Mouse (Mus musculus) forebrain, embryonic 13.5 days (tissue): ENCODE measurements around the gene Sco1. TPM values are rescaled to one million over a fixed set of nuclear protein-coding genes. Genes with fewer than 3 reads are reported as not detected.
"Not testable (repeated sequence)": the region's sequence is repeated elsewhere in the genome, so short reads cannot be mapped to it uniquely, and the experiment has no call there.

Experiments used
- ATAC-seq: fragments of 200-750 bp; cut with Nextera tagmentation; 2 replicates; pipeline ENCODE4 v1.8.0; 2017
- H3K27ac ChIP-seq: fragments of 300-500 bp; sonication (generic); 2 replicates; pipeline ENCODE4 v1.5.1; 2015; ENCODE audit warnings: inconsistent platforms, mild to moderate bottlenecking, moderate library complexity
- H3K27me3 ChIP-seq: fragments of 300-500 bp; sonication (generic); 2 replicates; pipeline ENCODE4 v1.6.1; 2015; ENCODE audit warnings: mild to moderate bottlenecking, inconsistent platforms
- H3K36me3 ChIP-seq: fragments of 300-500 bp; sonication (generic); 2 replicates; pipeline ENCODE4 v1.6.1; 2015; ENCODE audit warnings: mild to moderate bottlenecking, inconsistent platforms; ENCODE audit not compliant: poor library complexity, severe bottlenecking
- H3K4me1 ChIP-seq: fragments of 300-500 bp; sonication (generic); 2 replicates; pipeline ENCODE4 v1.6.1; 2015; ENCODE audit warnings: inconsistent platforms
- H3K4me2 ChIP-seq: fragments of 300-500 bp; sonication (generic); 2 replicates; pipeline ENCODE4 v1.6.1; 2015; ENCODE audit warnings: inconsistent platforms, mild to moderate bottlenecking, moderate library complexity
- H3K4me3 ChIP-seq: fragments of 300-500 bp; sonication (generic); 2 replicates; pipeline ENCODE4 v1.5.1; 2015; ENCODE audit warnings: mild to moderate bottlenecking, inconsistent platforms
- H3K9ac ChIP-seq: fragments of 300-500 bp; sonication (generic); 2 replicates; pipeline ENCODE4 v1.6.1; 2015; ENCODE audit warnings: mild to moderate bottlenecking, inconsistent platforms
- H3K9me3 ChIP-seq: fragments of 300-500 bp; sonication (generic); replicated peaks from 2 replicates; pipeline ENCODE4 v1.6.1; 2016; ENCODE audit warnings: inconsistent platforms
- WGBS: fragments of 180-500 bp; shearing (Covaris S2); methylation state at CpG from one replicate; pipeline ENCODE4 v1.1.7; 2015; 5-methylcytosine and 5-hydroxymethylcytosine counted together
- polyA plus RNA-seq: library from polyadenylated mRNA; unstranded; fragments of >200 nt; fragmentation: Nextera tagmentation; extraction: Ambion mirVana; gene quantifications from 2 replicates; pipeline ENCODE4 v1.2.1, GENCODE M21; 2015

Sco1 gene
- polyA plus RNA-seq, 1 experiment from 2014 or later = 14.2 TPM

- Histone ChIP-seq H3K4me2 (no peak overlapping the region), H3K4me1 (peaks cover 20% of the 10 kb centered on the region; the same call in 1 of the 2 replicates), H3K27ac (no peak overlapping the region), H3K9ac (no peak overlapping the region), H3K4me3 (no peak overlapping the region), H3K9me3 (no peaks in the 10 kb centered on the region), H3K27me3 (peaks cover 12% of the 10 kb centered on the region), H3K36me3 (no peaks in the 10 kb centered on the region)
- ATAC-seq = no peak
- 91% methylated on average over 6 of the region's 6 CpGs for WGBS
Measured at GRCm38 (mm10) chr11:67078888-67079287, 26.4 kb downstream of the Sco1 start.

GRCm38 (mm10) chr11:67079740-67080139, 27.3 kb downstream of the Sco1 start:
- ATAC-seq = no peak
- Histone ChIP-seq H3K36me3 (no peaks in the 10 kb centered on the region), H3K9ac (no peak overlapping the region), H3K4me2 (no peak overlapping the region), H3K9me3 (no peaks in the 10 kb centered on the region), H3K27ac (no peak overlapping the region), H3K4me3 (no peak overlapping the region), H3K4me1 (peaks cover 20% of the 10 kb centered on the region; the same call in 1 of the 2 replicates), H3K27me3 (peaks cover 21% of the 10 kb centered on the region)
- WGBS = 54% methylated on average over 11 of the region's 11 CpGs

DNA sequence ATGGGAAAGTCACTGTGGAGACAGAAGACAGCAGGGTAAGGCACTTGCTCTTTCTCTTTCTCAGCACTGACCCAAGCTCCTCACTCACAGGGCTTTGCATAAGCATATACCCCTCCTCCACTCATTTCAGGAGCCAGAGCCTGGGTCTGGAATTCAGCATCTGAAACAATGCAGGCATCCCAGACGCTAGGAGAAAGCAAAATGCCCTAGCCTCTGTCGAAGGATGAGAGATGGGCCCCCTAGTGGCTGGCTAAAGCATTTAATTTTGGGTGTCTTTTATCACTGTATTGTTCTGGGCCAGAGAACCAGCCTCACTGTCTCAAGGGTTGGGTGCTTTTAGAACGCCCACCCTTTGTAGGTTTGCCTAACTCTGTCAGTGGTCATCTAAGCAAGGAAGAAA, 27.7 kb downstream of the Sco1 start:
- peak; percentile 73 for ATAC-seq
- H3K27ac ChIP-seq = no peak overlapping the region
- no peaks in the 10 kb centered on the region for H3K9me3 ChIP-seq
- peaks cover 25% of the 10 kb centered on the region for H3K27me3 ChIP-seq
- WGBS = 7% methylated on average over 3 of the region's 3 CpGs
- H3K4me2 ChIP-seq = no peak overlapping the region
- no peak overlapping the region for H3K4me3 ChIP-seq
- H3K36me3 ChIP-seq = no peaks in the 10 kb centered on the region
- no peak overlapping the region for H3K9ac ChIP-seq
- H3K4me1 ChIP-seq = peaks cover 16% of the 10 kb centered on the region; the same call in 1 of the 2 replicates

GRCm38 (mm10) chr11:67081125-67081649, 28.7 kb downstream of the Sco1 start:
- H3K4me1 ChIP-seq = peaks cover 16% of the 10 kb centered on the region; the same call in 1 of the 2 replicates
- ATAC-seq = peak; percentile 48; the same call in 1 of the 2 replicates
- no peak overlapping the region for H3K27ac ChIP-seq
- H3K9ac ChIP-seq = no peak overlapping the region
- 10% methylated on average over 11 of the region's 11 CpGs for WGBS
- H3K36me3 ChIP-seq = no peaks in the 10 kb centered on the region
- H3K4me2 ChIP-seq = no peak overlapping the region
- peaks cover 27% of the 10 kb centered on the region for H3K27me3 ChIP-seq
- H3K4me3 ChIP-seq = no peak overlapping the region
- no peaks in the 10 kb centered on the region for H3K9me3 ChIP-seq

GRCm38 (mm10) chr11:67082188-67082587, 29.7 kb downstream of the Sco1 start:
- Histone ChIP-seq H3K27ac (no peak overlapping the region), H3K4me1 (peaks cover 16% of the 10 kb centered on the region; the same call in 1 of the 2 replicates), H3K9ac (no peak overlapping the region), H3K27me3 (peaks cover 27% of the 10 kb centered on the region), H3K4me3 (no peak overlapping the region), H3K4me2 (no peak overlapping the region), H3K36me3 (no peaks in the 10 kb centered on the region), H3K9me3 (no peaks in the 10 kb centered on the region)
- no peak for ATAC-seq
- 91% methylated on average over 7 of the region's 7 CpGs for WGBS

GRCm38 (mm10) chr11:67082793-67083192, 30.3 kb downstream of the Sco1 start:
- ATAC-seq = no peak
- H3K9me3 ChIP-seq = no peaks in the 10 kb centered on the region
- peaks cover 12% of the 10 kb centered on the region; the same call in 1 of the 2 replicates for H3K4me1 ChIP-seq
- H3K4me2 ChIP-seq = no peak overlapping the region
- H3K27me3 ChIP-seq = peaks cover 27% of the 10 kb centered on the region
- H3K36me3 ChIP-seq = no peaks in the 10 kb centered on the region
- no peak overlapping the region for H3K27ac ChIP-seq
- WGBS = 81% methylated on average over 13 of the region's 13 CpGs
- H3K4me3 ChIP-seq = no peak overlapping the region
- H3K9ac ChIP-seq = no peak overlapping the region

DNA sequence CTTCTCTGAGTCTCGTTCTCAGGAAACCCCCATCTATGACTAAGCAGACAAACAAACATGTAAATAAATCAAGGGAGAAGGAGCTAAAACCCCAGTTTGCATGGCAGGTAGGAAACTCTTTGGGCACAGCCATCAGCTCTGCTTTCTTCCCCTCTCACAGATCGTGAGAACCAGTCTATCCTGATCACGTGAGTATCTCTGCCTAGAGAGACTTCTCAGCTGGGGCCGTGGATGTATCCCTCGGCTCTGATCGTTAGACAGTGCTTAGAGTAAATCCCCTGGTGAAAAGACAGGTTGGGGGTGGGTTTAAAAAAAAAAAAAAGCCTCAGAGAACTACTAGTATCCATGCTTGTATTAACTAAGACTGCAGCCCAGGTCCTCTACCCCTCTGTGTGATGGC, 30.8 kb downstream of the Sco1 start:
- Histone ChIP-seq H3K9ac (no peak overlapping the region), H3K27me3 (peaks cover 27% of the 10 kb centered on the region), H3K9me3 (no peaks in the 10 kb centered on the region), H3K36me3 (no peaks in the 10 kb centered on the region), H3K4me3 (no peak overlapping the region), H3K27ac (no peak overlapping the region), H3K4me1 (peaks cover 11% of the 10 kb centered on the region; the same call in 1 of the 2 replicates), H3K4me2 (no peak overlapping the region)
- 55% methylated on average over 6 of the region's 6 CpGs for WGBS
- no peak for ATAC-seq

DNA sequence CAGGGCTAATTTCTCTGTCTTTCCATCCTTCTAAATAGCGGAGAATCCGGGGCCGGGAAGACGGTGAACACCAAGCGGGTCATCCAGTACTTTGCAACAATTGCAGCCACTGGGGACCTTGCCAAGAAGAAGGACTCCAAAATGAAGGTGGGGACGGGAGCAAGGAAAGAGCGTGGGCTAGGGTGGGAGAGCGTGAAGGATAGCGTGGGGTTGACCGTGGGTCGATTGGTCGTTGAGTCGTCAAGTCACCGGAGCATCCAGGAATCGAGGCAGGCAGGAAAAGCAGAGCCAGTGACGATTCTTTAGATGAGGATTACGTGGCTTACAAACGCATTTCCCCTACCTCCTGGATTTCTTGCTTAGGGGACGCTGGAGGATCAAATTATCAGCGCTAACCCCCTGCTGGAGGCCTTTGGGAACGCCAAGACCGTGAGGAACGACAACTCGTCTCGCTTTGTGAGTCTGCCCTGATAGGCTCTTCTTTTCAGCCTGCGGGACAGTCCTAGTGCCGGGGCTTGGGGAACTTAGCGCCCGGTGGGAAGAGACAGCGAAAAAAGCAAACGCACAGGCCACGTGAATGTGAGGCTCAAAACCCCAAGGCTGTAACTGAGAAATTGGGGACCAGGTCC, 31.4 kb downstream of the Sco1 start:
- Histone ChIP-seq H3K36me3 (no peaks in the 10 kb centered on the region), H3K4me2 (no peak overlapping the region), H3K4me1 (peaks cover 11% of the 10 kb centered on the region; the same call in 1 of the 2 replicates), H3K27me3 (peaks cover 27% of the 10 kb centered on the region), H3K27ac (no peak overlapping the region), H3K9ac (no peak overlapping the region), H3K9me3 (no peaks in the 10 kb centered on the region), H3K4me3 (no peak overlapping the region)
- no peak for ATAC-seq
- 37% methylated on average over 32 of the region's 32 CpGs for WGBS

DNA sequence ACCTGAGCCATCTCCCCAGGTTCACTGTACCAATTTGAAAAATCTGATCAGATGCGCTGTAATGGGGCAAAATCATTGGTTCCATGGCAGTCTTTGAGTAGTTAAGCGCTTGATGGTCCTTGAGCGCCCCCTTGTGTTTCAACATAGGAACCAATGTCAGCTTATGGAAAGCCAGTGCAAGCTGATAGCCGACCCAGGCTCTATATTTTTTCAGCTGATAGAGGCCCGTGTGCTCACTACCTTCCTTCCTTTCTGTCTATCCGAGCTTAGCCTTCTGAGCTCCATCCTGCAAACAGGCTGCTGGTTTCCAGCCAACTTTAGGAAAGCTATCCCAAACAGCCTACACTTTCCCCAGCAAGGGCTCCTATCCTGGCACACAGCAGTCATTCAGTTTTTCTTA, 33.0 kb downstream of the Sco1 start:
- peak; percentile 31 for ATAC-seq
- Histone ChIP-seq H3K27ac (no peak overlapping the region), H3K4me3 (no peak overlapping the region), H3K9me3 (no peaks in the 10 kb centered on the region), H3K27me3 (peaks cover 27% of the 10 kb centered on the region), H3K4me1 (0 out of 2 replicates have a peak, but pooled peaks cover 7% of the 10 kb centered on the region), H3K9ac (no peak overlapping the region), H3K36me3 (no peaks in the 10 kb centered on the region), H3K4me2 (no peak overlapping the region)
- WGBS = 6% methylated on average over 6 of the region's 6 CpGs

DNA sequence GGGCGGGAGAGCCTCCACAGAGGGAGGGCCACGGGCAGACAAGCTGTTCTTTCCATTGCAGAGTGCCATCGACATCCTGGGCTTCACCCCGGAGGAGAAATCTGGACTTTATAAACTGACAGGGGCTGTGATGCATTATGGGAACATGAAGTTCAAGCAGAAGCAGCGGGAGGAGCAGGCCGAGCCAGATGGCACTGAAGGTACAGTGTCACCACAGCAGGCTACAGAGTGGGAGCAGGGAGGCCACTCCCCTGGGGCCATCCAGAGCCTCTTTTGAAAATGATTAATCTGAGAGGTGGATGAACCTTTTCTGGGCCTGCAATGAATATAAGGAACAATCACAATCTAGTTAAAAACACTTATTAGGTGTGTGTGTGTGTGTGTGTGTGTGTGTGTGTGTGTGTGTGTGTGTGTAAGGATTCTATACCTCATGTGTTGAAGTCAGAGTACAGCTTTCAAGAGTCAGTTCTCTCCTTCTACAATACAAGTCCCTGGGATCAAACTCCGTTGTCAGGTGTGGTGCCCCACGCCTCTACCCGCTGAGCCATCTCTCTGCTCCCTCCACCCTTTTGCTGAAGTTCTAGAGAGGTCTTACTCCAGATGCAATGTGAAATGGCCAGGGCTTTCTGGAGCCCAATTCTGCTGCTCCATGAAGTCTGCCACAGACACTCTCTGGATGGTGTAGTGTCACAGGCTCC, 34.1 kb downstream of the Sco1 start:
- H3K9me3 ChIP-seq = no peaks in the 10 kb centered on the region
- H3K4me2 ChIP-seq = no peak overlapping the region
- no peak overlapping the region for H3K9ac ChIP-seq
- H3K27me3 ChIP-seq = peaks cover 27% of the 10 kb centered on the region
- no peak overlapping the region for H3K27ac ChIP-seq
- ATAC-seq = no peak
- WGBS = 65% methylated on average over 9 of the region's 9 CpGs
- no peaks in the 10 kb centered on the region for H3K36me3 ChIP-seq
- H3K4me1 ChIP-seq = no peaks in the 10 kb centered on the region
- H3K4me3 ChIP-seq = no peak overlapping the region

GRCm38 (mm10) chr11:67087225-67087624, 34.8 kb downstream of the Sco1 start:
- Histone ChIP-seq H3K4me1 (no peaks in the 10 kb centered on the region), H3K9ac (no peak overlapping the region), H3K36me3 (no peaks in the 10 kb centered on the region), H3K4me3 (no peak overlapping the region), H3K27me3 (peaks cover 27% of the 10 kb centered on the region), H3K4me2 (no peak overlapping the region), H3K27ac (no peak overlapping the region), H3K9me3 (no peaks in the 10 kb centered on the region)
- 88% methylated on average over 12 of the region's 12 CpGs for WGBS
- no peak for ATAC-seq

GRCm38 (mm10) chr11:67092354-67092753, 39.9 kb downstream of the Sco1 start:
- H3K36me3 ChIP-seq, H3K4me1 ChIP-seq, H3K27ac ChIP-seq, H3K4me3 ChIP-seq, H3K9ac ChIP-seq, H3K4me2 ChIP-seq, ATAC-seq, H3K9me3 ChIP-seq, H3K27me3 ChIP-seq: not testable (repeated sequence)
- WGBS = 90% methylated on average over 12 of the region's 12 CpGs
